11 mouse cellular contexts compared by ENCODE assay signal in the genomic region with DNA sequence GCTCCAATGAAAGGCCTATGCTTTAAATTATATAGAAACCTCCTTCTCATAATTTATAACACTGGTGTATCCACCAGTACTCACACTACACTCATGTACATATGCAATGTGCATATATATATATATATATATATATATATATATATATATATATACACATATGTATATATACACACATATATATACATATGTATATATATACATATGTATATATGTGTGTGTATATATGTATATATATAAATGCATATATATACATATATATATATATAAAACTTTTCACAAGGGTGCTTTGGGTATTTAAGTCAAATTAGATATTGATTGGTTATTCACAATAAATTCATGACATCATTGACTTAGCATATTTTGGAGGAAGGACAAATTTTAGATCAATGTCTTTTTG. TPM values are rescaled to one million over a fixed set of nuclear protein-coding genes. Genes with fewer than 3 reads are reported as not detected.
"Had no signal": no experiment of that assay in that cellular context is flagged by ENCODE, and none has a peak within 500 bp of the region (broad histone marks: within the 10 kb centered on the region; RNA-seq: fewer than 3 reads in every experiment).

No protein-coding gene starts in this region.

RNA-seq across cellular contexts. Expression of gene Zfp988, which starts 3.1 kb away (rescaled TPM):
- polyA plus RNA-seq: small intestine, adult 2 months; spleen, adult 2 months; thymus, adult 2 months had no signal

RNA-seq across cellular contexts. Expression of gene Zfp978, which starts 58.7 kb away (rescaled TPM):
- polyA plus RNA-seq: neural tube, embryonic 13.5 days; neural tube, embryonic 14.5 days; neural tube, embryonic 15.5 days; small intestine, adult 2 months; spleen, adult 2 months; stomach, embryonic 15.5 days; stomach, embryonic 16.5 days; stomach, postnatal 0 days; thymus, adult 2 months; thymus, postnatal 0 days; urinary bladder, adult 2 months had no signal
